Mouse (Mus musculus): Measurements from ENCODE around the gene Plbd2. TPM values are rescaled to one million over a fixed set of nuclear protein-coding genes. Genes with fewer than 3 reads are reported as not detected.

Plbd2 gene
- polyA plus RNA-seq, 1 experiment, result 36.4 TPM

DNA sequence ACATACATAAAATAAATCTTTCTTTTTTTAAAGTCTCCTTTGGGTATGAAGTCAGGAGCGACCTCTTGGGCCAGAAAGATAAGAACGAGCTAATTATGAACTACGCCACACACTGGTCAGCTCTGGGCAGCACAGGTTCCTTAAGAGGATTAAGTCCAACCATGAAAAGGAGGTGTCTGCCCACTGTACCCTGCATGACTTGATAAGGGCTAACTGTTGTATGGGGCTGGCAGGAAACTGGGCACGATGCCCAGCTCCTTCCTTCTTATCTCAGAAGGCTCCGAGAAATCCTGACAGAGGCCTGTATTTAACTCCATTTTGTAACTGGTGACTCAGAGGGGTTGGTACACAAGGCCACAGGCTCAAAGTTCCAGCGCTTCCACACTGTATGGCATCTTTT, 37.6 kb downstream of the Plbd2 start:
- Histone ChIP-seq H3K4me3 (ENCODE audit: insufficient read depth, poor library complexity, severe bottlenecking) (no peak overlapping the region), H3K27me3 (ENCODE audit: control insufficient read depth, insufficient read depth, insufficient read length) (peaks cover 27% of the 10 kb centered on the region), H3ac (ENCODE audit: control insufficient read depth, insufficient read length, low read depth) (no peak overlapping the region), H3K36me3 (ENCODE audit: control insufficient read depth, insufficient read depth) (no peaks in the 10 kb centered on the region), H3K79me3 (ENCODE audit: low read depth) (no peaks in the 10 kb centered on the region), H3K79me2 (ENCODE audit: control insufficient read depth, insufficient read depth) (no peaks in the 10 kb centered on the region)
- TF ChIP-seq USF1 (IDR thresholded peaks at IDR 0.05; ENCODE audit: low read depth), result no peak
- no peak for TF ChIP-seq MYOD1 (IDR thresholded peaks at IDR 0.05; ENCODE audit: control insufficient read depth, insufficient read length, low read depth)
- TF ChIP-seq MAX (IDR thresholded peaks at IDR 0.05), result no peak

DNA sequence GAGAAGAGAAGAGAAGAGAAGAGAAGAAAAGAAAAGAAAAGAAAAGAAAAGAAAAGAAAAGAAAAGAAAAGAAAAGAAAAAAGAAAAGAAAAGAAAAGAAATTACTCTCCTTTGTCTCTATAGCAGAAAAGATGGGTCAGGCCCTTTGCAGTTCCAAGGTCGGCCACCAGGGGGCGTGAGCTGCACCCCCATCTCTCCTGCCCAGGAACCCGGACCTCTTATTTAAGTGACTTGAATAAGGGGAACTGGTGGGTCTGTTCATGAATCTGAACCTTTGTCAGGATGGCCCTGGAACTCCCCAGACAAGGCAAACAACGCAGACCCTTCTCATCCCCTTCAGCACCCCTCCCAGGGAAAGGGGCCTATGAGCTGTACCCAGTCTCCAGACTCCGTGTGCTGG, 38.4 kb downstream of the Plbd2 start:
- no peak overlapping the region for H3K4me3 ChIP-seq (ENCODE audit: insufficient read depth, poor library complexity, severe bottlenecking)
- no peak overlapping the region for H3ac ChIP-seq (ENCODE audit: control insufficient read depth, insufficient read length, low read depth)
- no peak for TF ChIP-seq MYOG (IDR thresholded peaks at IDR 0.05; ENCODE audit: control insufficient read depth, extremely low read depth, insufficient read length)
- TF ChIP-seq MAX (IDR thresholded peaks at IDR 0.05), result no peak
- TF ChIP-seq MYOD1 (IDR thresholded peaks at IDR 0.05; ENCODE audit: control insufficient read depth, insufficient read length, low read depth), result no peak
- TF ChIP-seq USF1 (IDR thresholded peaks at IDR 0.05; ENCODE audit: low read depth), result no peak
- no peak for TF ChIP-seq CEBPB (IDR thresholded peaks at IDR 0.05; ENCODE audit: low read depth)
- TF ChIP-seq FOSL1 (IDR thresholded peaks at IDR 0.05; ENCODE audit: insufficient read depth, low read length, poor library complexity, severe bottlenecking), result no peak
- no peak for TF ChIP-seq CTCF (IDR thresholded peaks at IDR 0.05; ENCODE audit: control insufficient read depth, insufficient read depth, insufficient read length)
- H3K79me3 ChIP-seq (ENCODE audit: low read depth), result no peaks in the 10 kb centered on the region
- no peaks in the 10 kb centered on the region for H3K36me3 ChIP-seq (ENCODE audit: control insufficient read depth, insufficient read depth)
- H3K27me3 ChIP-seq (ENCODE audit: control insufficient read depth, insufficient read depth, insufficient read length), result peaks cover 28% of the 10 kb centered on the region
- H3K79me2 ChIP-seq (ENCODE audit: control insufficient read depth, insufficient read depth), result no peaks in the 10 kb centered on the region

DNA sequence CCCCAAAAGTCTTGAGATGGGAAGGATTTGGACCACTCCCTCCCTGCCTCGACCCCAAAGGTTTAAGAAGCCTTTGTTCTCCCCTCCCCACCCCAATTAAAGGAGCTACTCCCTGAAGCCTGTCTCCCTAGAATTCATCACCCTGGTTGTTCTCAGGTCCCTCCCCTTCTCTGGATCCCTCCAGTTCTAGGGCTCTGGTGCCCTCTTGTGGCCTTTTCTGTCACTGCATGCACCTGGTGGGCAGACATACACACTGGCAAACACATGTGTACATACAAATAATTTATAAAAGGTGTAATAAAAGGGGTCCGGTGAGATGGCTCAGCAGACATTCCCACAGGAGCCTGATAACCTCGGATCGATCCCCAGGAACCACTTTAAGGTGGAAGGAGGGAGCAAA, 39.1 kb downstream of the Plbd2 start:
- H3K4me3 ChIP-seq (ENCODE audit: insufficient read depth, poor library complexity, severe bottlenecking), result no peak overlapping the region
- H3K79me3 ChIP-seq (ENCODE audit: low read depth), result no peaks in the 10 kb centered on the region
- no peak overlapping the region for H3ac ChIP-seq (ENCODE audit: control insufficient read depth, insufficient read length, low read depth)
- H3K27me3 ChIP-seq (ENCODE audit: control insufficient read depth, insufficient read depth, insufficient read length), result peaks cover 28% of the 10 kb centered on the region
- TF ChIP-seq MAX (IDR thresholded peaks at IDR 0.05), result no peak
- no peak for TF ChIP-seq MYOG (IDR thresholded peaks at IDR 0.05; ENCODE audit: control insufficient read depth, extremely low read depth, insufficient read length)
- no peak for TF ChIP-seq FOSL1 (IDR thresholded peaks at IDR 0.05; ENCODE audit: insufficient read depth, low read length, poor library complexity, severe bottlenecking)
- TF ChIP-seq MYOD1 (IDR thresholded peaks at IDR 0.05; ENCODE audit: control insufficient read depth, insufficient read length, low read depth), result no peak
- H3K36me3 ChIP-seq (ENCODE audit: control insufficient read depth, insufficient read depth), result no peaks in the 10 kb centered on the region
- no peaks in the 10 kb centered on the region for H3K79me2 ChIP-seq (ENCODE audit: control insufficient read depth, insufficient read depth)

DNA sequence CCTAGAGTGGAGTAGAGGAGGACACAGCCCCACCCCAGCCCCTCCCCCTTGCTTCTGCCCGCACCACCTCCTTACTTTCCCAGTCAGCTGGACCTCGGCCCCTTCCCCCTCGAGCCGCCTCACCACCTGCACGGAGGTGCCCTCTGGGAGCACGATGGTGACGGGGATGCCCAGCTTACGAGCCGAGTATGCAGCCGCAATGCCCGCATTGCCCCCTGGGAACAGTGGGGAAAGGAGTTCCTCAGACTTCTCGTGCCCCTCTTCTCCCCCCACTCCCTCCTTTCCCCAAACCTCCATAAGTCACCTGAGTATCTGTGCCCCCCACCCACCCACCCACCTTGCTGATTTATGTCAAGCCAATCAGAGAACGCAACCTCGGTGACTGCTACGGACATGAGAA, 41.5 kb downstream of the Plbd2 start:
- H3K36me3 ChIP-seq (ENCODE audit: control insufficient read depth, insufficient read depth), result no peaks in the 10 kb centered on the region
- H3ac ChIP-seq (ENCODE audit: control insufficient read depth, insufficient read length, low read depth), result no peak overlapping the region
- H3K4me3 ChIP-seq (ENCODE audit: insufficient read depth, poor library complexity, severe bottlenecking), result no peak overlapping the region
- no peaks in the 10 kb centered on the region for H3K79me3 ChIP-seq (ENCODE audit: low read depth)
- TF ChIP-seq CEBPB (IDR thresholded peaks at IDR 0.05; ENCODE audit: low read depth) (no peak), USF1 (IDR thresholded peaks at IDR 0.05; ENCODE audit: low read depth) (no peak), FOSL1 (IDR thresholded peaks at IDR 0.05; ENCODE audit: insufficient read depth, low read length, poor library complexity, severe bottlenecking) (no peak)
- H3K79me2 ChIP-seq (ENCODE audit: control insufficient read depth, insufficient read depth), result no peaks in the 10 kb centered on the region
- peaks cover 22% of the 10 kb centered on the region for H3K27me3 ChIP-seq (ENCODE audit: control insufficient read depth, insufficient read depth, insufficient read length)

DNA sequence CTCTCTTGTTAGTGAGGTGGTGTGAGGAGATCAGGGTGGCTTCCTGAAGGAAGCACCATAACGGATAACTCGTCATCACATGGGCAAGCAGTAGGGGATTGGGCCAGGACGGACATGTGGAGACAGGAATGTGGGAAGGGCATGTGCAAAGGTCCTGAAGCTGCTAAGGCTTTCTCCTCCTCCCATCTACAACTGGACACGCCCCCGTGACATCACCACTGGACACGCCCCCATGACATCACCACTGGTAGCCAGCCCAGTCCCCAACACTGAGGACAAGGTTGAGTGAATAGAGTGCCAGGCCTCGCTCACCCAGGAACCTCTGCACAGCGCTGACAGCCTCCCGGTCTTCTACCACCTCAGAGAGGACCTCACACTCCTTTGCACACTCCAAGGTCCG, 44.3 kb downstream of the Plbd2 start:
- no peak overlapping the region for H3K4me3 ChIP-seq (ENCODE audit: insufficient read depth, poor library complexity, severe bottlenecking)
- no peaks in the 10 kb centered on the region for H3K79me3 ChIP-seq (ENCODE audit: low read depth)
- no peaks in the 10 kb centered on the region for H3K79me2 ChIP-seq (ENCODE audit: control insufficient read depth, insufficient read depth)
- peaks cover 39% of the 10 kb centered on the region for H3K27me3 ChIP-seq (ENCODE audit: control insufficient read depth, insufficient read depth, insufficient read length)
- TF ChIP-seq MYOG (IDR thresholded peaks at IDR 0.05; ENCODE audit: control insufficient read depth, extremely low read depth, insufficient read length), result no peak
- no peak for TF ChIP-seq USF1 (IDR thresholded peaks at IDR 0.05; ENCODE audit: low read depth)
- TF ChIP-seq CTCF (IDR thresholded peaks at IDR 0.05; ENCODE audit: control insufficient read depth, insufficient read depth, insufficient read length), result no peak
- no peak for TF ChIP-seq FOSL1 (IDR thresholded peaks at IDR 0.05; ENCODE audit: insufficient read depth, low read length, poor library complexity, severe bottlenecking)
- TF ChIP-seq MYOD1 (IDR thresholded peaks at IDR 0.05; ENCODE audit: control insufficient read depth, insufficient read length, low read depth), result no peak
- TF ChIP-seq CEBPB (IDR thresholded peaks at IDR 0.05; ENCODE audit: low read depth), result no peak
- TF ChIP-seq MAX (IDR thresholded peaks at IDR 0.05), result no peak
- no peaks in the 10 kb centered on the region for H3K36me3 ChIP-seq (ENCODE audit: control insufficient read depth, insufficient read depth)
- no peak overlapping the region for H3ac ChIP-seq (ENCODE audit: control insufficient read depth, insufficient read length, low read depth)

DNA sequence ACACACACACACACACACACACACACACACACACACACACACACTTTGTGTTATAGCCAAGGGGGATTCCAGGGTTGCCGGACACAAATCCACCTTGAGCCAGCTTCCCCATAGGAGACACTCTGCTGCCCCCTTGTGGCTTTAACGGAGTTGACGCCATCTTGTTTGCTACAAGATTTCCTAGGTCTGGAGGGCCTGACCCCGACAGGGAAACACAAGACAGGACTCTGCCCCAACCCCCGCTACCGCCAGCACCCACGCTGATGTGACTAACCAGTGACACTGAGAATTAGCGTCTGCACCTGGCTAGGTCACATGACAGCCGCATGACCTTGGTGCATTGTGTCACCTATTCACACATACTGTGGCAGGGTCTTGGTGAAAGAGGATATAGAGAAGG, 45.8 kb downstream of the Plbd2 start:
- no peak overlapping the region for H3K4me3 ChIP-seq (ENCODE audit: insufficient read depth, poor library complexity, severe bottlenecking)
- H3K36me3 ChIP-seq (ENCODE audit: control insufficient read depth, insufficient read depth), result no peaks in the 10 kb centered on the region
- peaks cover 37% of the 10 kb centered on the region for H3K27me3 ChIP-seq (ENCODE audit: control insufficient read depth, insufficient read depth, insufficient read length)
- no peak for TF ChIP-seq USF1 (IDR thresholded peaks at IDR 0.05; ENCODE audit: low read depth)
- TF ChIP-seq MAX (IDR thresholded peaks at IDR 0.05), result no peak
- TF ChIP-seq MYOG (IDR thresholded peaks at IDR 0.05; ENCODE audit: control insufficient read depth, extremely low read depth, insufficient read length), result no peak
- no peak for TF ChIP-seq FOSL1 (IDR thresholded peaks at IDR 0.05; ENCODE audit: insufficient read depth, low read length, poor library complexity, severe bottlenecking)
- TF ChIP-seq CEBPB (IDR thresholded peaks at IDR 0.05; ENCODE audit: low read depth), result no peak
- TF ChIP-seq CTCF (IDR thresholded peaks at IDR 0.05; ENCODE audit: control insufficient read depth, insufficient read depth, insufficient read length), result peak; percentile 10
- TF ChIP-seq MYOD1 (IDR thresholded peaks at IDR 0.05; ENCODE audit: control insufficient read depth, insufficient read length, low read depth), result no peak
- no peaks in the 10 kb centered on the region for H3K79me3 ChIP-seq (ENCODE audit: low read depth)
- no peaks in the 10 kb centered on the region for H3K79me2 ChIP-seq (ENCODE audit: control insufficient read depth, insufficient read depth)
- H3ac ChIP-seq (ENCODE audit: control insufficient read depth, insufficient read length, low read depth), result no peak overlapping the region

Data from C2C12 (cell line).